Mouse (Mus musculus) E14TG2a.4 (cell line): ENCODE results near the gene Gm28047.

Experiments
- H3K27me3 ChIP-seq: 2 replicates; pipeline ENCODE4 v1.6.1; 2014; ENCODE audit warnings: low read length, control low read depth; ENCODE audit not compliant: insufficient read depth
- H3K36me3 ChIP-seq: 2 replicates; pipeline ENCODE4 v1.6.1; 2014; ENCODE audit warnings: low read length, control low read depth; ENCODE audit not compliant: insufficient read depth
- H3K4me1 ChIP-seq: replicated peaks from 2 replicates; pipeline ENCODE4 v1.6.1; 2014; ENCODE audit warnings: low read depth, low read length, control low read depth
- H3K4me3 ChIP-seq: replicated peaks from 2 replicates; pipeline ENCODE4 v1.5.1; 2014; ENCODE audit warnings: mild to moderate bottlenecking, low read length
- H3K9me3 ChIP-seq: 2 replicates; pipeline ENCODE4 v1.6.1; 2014; ENCODE audit warnings: low read length, control low read depth
- CTCF ChIP-seq: conservative IDR thresholded peaks from 2 replicates; pipeline ENCODE4 v1.5.1; 2014; ENCODE audit warnings: low read length
- NANOG ChIP-seq: IDR thresholded peaks from 2 replicates; pipeline ENCODE4 v1.6.1; 2014; ENCODE audit warnings: borderline replicate concordance, low read length, mixed read lengths
- POU5F1 ChIP-seq: IDR thresholded peaks from 2 replicates; pipeline ENCODE4 v1.6.1; 2014; ENCODE audit warnings: low read length, borderline replicate concordance

The Gm28047 gene

GRCm38 (mm10) chr15:102487664-102488063 is 137.2 kb downstream of the Gm28047 start:
- Histone ChIP-seq H3K36me3 (peaks cover 98% of the 10 kb centered on the region), H3K9me3 (no peaks in the 10 kb centered on the region), H3K27me3 (no peaks in the 10 kb centered on the region), H3K4me3 (no peak overlapping the region), H3K4me1 (peaks cover 36% of the 10 kb centered on the region)
- no peak for TF ChIP-seq NANOG
- TF ChIP-seq CTCF, result no peak
- TF ChIP-seq POU5F1, result no peak

GRCm38 (mm10) chr15:102485853-102486252 is 139.0 kb downstream of the Gm28047 start:
- no peaks in the 10 kb centered on the region for H3K27me3 ChIP-seq
- H3K36me3 ChIP-seq, result peaks cover 100% of the 10 kb centered on the region
- no peak for TF ChIP-seq NANOG
- TF ChIP-seq POU5F1, result no peak
- TF ChIP-seq CTCF, result no peak
- H3K9me3 ChIP-seq, result no peaks in the 10 kb centered on the region
- H3K4me3 ChIP-seq, result no peak overlapping the region
- H3K4me1 ChIP-seq, result peaks cover 38% of the 10 kb centered on the region

- H3K27me3 ChIP-seq, result no peaks in the 10 kb centered on the region
- H3K4me3 ChIP-seq, result no peak overlapping the region
- H3K9me3 ChIP-seq, result no peaks in the 10 kb centered on the region
- peaks cover 99% of the 10 kb centered on the region for H3K36me3 ChIP-seq
- H3K4me1 ChIP-seq, result peaks cover 55% of the 10 kb centered on the region
- no peak for TF ChIP-seq CTCF
- no peak for TF ChIP-seq POU5F1
- no peak for TF ChIP-seq NANOG
Measured at GRCm38 (mm10) chr15:102483136-102483535, 141.7 kb downstream of the Gm28047 start.

GRCm38 (mm10) chr15:102474520-102474919 is 150.3 kb downstream of the Gm28047 start:
- Histone ChIP-seq H3K4me1 (peaks cover 69% of the 10 kb centered on the region), H3K36me3 (peaks cover 78% of the 10 kb centered on the region), H3K27me3 (no peaks in the 10 kb centered on the region), H3K4me3 (no peak overlapping the region), H3K9me3 (no peaks in the 10 kb centered on the region)
- no peak for TF ChIP-seq NANOG
- TF ChIP-seq POU5F1, result no peak
- no peak for TF ChIP-seq CTCF
